Mouse (Mus musculus) E14TG2a.4 (cell line): ENCODE measurements around the gene Csdc2.

ENCODE experiments used
- CTCF ChIP-seq: conservative IDR thresholded peaks from 2 replicates; pipeline ENCODE4 v1.5.1; 2014; ENCODE audit warnings: low read length
- NANOG ChIP-seq: IDR thresholded peaks from 2 replicates; pipeline ENCODE4 v1.6.1; 2014; ENCODE audit warnings: borderline replicate concordance, low read length, mixed read lengths

GRCm38 (mm10) chr15:81968447-81968846 is 31.9 kb downstream of the Csdc2 start:
- TF ChIP-seq CTCF = no peak
- TF ChIP-seq NANOG = no peak
